Mouse (Mus musculus) urinary bladder, postnatal 14 days (tissue): Measurements from ENCODE around the gene Rpl11.
"Not testable (repeated sequence)": the region's sequence is repeated elsewhere in the genome, so short reads cannot be mapped to it uniquely, and the experiment has no call there.

Experiments
- DNase-seq: peaks from one replicate; pipeline ENCODE4 v3.0.0; 2021; ENCODE audit warnings: low spot score

The Rpl11 gene

GRCm38 (mm10) chr4:136070592-136070991 lies 17.4 kb upstream of the Rpl11 start:
- no peak for DNase-seq

GRCm38 (mm10) chr4:136069954-136070353 lies 16.7 kb upstream of the Rpl11 start:
- DNase-seq = peak; percentile 86

GRCm38 (mm10) chr4:136069313-136069712 lies 16.1 kb upstream of the Rpl11 start:
- no peak for DNase-seq

GRCm38 (mm10) chr4:136063143-136063542 lies 9.9 kb upstream of the Rpl11 start:
- no peak for DNase-seq

GRCm38 (mm10) chr4:136059800-136060488 lies 6.7 kb upstream of the Rpl11 start:
- DNase-seq = not testable (repeated sequence)

GRCm38 (mm10) chr4:136057916-136058315 lies 4.7 kb upstream of the Rpl11 start:
- no peak for DNase-seq

- DNase-seq = no peak
These were observed 2.8 kb upstream of the Rpl11 start for GRCm38 (mm10) chr4:136056030-136056429.

- no peak for DNase-seq
These were observed 615 bp upstream of the Rpl11 start for GRCm38 (mm10) chr4:136053843-136054242.

GRCm38 (mm10) chr4:136052534-136053246 lies 538 bp downstream of the Rpl11 start:
- peak; percentile 21 for DNase-seq

- DNase-seq = no peak
These were observed 1.2 kb downstream of the Rpl11 start for GRCm38 (mm10) chr4:136052060-136052459.

- no peak for DNase-seq
These were observed 3.0 kb downstream of the Rpl11 start for GRCm38 (mm10) chr4:136050226-136050625.

- DNase-seq = no peak
These were observed 4.8 kb downstream of the Rpl11 start for GRCm38 (mm10) chr4:136048291-136049032.

GRCm38 (mm10) chr4:136047626-136048025 lies 5.6 kb downstream of the Rpl11 start:
- DNase-seq = no peak

- no peak for DNase-seq
These were observed 6.3 kb downstream of the Rpl11 start for GRCm38 (mm10) chr4:136046888-136047287.

GRCm38 (mm10) chr4:136045091-136045490 lies 8.1 kb downstream of the Rpl11 start:
- no peak for DNase-seq

- no peak for DNase-seq
These were observed 9.3 kb downstream of the Rpl11 start for GRCm38 (mm10) chr4:136043784-136044400.

GRCm38 (mm10) chr4:136035078-136035477 lies 18.1 kb downstream of the Rpl11 start:
- DNase-seq = no peak

GRCm38 (mm10) chr4:136033231-136033630 lies 20.0 kb downstream of the Rpl11 start:
- DNase-seq = no peak

- peak; percentile 29 for DNase-seq
These were observed 22.0 kb downstream of the Rpl11 start for GRCm38 (mm10) chr4:136030968-136031909.

- DNase-seq = no peak
These were observed 24.5 kb downstream of the Rpl11 start for GRCm38 (mm10) chr4:136028689-136029088.

- DNase-seq = no peak
These were observed 25.1 kb downstream of the Rpl11 start for GRCm38 (mm10) chr4:136028132-136028564.
